Mouse (Mus musculus): Measurements from ENCODE around the gene Pcnx.

DNA sequence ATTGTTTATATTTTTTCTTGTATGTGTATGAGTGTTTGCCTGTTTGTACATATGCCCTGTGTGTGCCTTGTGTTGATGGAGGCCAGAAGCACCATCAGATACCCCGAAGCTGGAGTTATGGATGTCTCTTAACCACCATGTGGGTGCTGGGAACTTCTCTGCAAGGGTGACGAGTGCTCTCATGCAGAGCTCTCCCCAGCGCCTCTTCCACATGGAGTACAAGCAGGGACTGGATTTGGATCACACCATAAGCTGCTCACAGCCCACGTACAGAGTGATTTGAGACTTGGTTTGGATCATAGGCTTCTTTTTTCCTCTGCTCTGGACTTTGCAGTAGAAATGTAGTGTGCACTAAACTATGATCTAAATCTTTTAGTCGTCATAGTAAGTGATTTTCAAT is 34.5 kb downstream of the Pcnx start:
- no peak for TF ChIP-seq CTCF (IDR thresholded peaks at IDR 0.05; ENCODE audit: low read depth, low read length)
- TF ChIP-seq POLR2A (IDR thresholded peaks at IDR 0.05; ENCODE audit: borderline replicate concordance, low read depth, low read length), result no peak
